Comparison of ENCODE assay signal across 8 mouse cellular contexts in the genomic region with DNA sequence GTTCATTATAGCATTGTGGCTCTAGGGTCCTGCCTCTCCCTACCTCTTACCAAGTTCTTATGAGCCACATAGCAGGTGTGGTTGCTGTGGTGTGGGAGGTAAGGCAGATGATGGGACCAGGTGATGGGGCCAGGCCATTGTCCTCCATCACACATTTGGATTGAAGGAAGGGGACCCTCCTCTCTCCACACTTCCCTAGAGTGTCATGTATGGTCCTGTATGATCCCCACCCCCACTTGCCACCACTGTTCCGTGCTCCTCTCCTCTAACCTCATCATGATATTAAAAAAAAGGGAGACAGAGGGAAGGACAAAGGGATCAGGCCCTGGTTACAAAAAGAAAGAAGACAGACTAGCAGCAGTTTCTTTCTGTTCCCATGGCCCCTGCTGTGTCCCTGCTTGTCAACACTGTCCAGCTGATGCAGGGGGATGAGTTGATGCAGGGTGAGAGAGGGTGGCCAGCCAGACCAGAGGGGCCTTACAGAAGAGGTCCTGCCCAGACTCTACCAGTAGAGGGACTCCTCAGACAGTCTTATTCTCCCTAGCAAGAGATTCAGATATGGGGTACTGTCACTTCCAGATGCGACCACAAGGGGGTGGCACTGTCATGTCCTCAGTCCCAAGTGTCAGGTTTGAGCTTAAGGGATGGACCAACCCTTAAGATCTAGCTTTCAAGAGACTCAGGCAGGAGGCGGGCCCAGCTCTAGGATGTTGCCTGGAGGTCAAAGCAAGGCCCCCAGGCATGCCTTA. TPM values are rescaled to one million over a fixed set of nuclear protein-coding genes. Genes with fewer than 3 reads are reported as not detected.
A peak's percentile ranks its signal among the peaks of the same experiment; 100 is the strongest.
DNase-seq lines count a peak whose midpoint lies in the region; ATAC-seq and TF ChIP-seq lines count a peak whose summit lies in the region.

No protein-coding gene starts in this region.

- peak; percentile 77 to 94 for DNase-seq in adrenal gland, adult (ENCODE audit: inconsistent age in 2 of 2, low spot score in 1 of 2)
- peak; percentile 82 for DNase-seq in gastrocnemius, postnatal 10 days
- DNase-seq in induced T-regulatory cell, adult 2 months (ENCODE audit: low read depth), result peak; percentile 80
- DNase-seq in left cerebral cortex, adult 2 months (ENCODE audit: extremely low spot score in 1 of 2, low spot score in 2 of 2), result peak; percentile 78 to 80
- DNase-seq in right cerebral cortex, adult 2 months (ENCODE audit: low spot score in 2 of 2), result peak; percentile 79 to 82
- DNase-seq in urinary bladder, postnatal 36 days (ENCODE audit: low spot score in 2 of 2), result peak; percentile 50 to 66

- H3K4me3 ChIP-seq in left cerebral cortex, adult 2 months, result no peak overlapping the region

- intact Hi-C loops in left cerebral cortex, adult 2 months (cut with DNase I), result loop anchor here (1.0 to 2.0 kb wide), 2 partner anchors 29 to 195 kb away; no protein-coding TSS in a partner anchor

- H3K27ac ChIP-seq in left cerebral cortex, adult 2 months, result no peak overlapping the region

- peak; percentile 75 for ATAC-seq in common myeloid progenitor, adult 5-6 weeks (replicated peaks; ENCODE audit: low read depth, poor library complexity, severe bottlenecking)
- peak; percentile 71 for ATAC-seq in megakaryocyte, adult 5-6 weeks (ENCODE audit: poor library complexity, severe bottlenecking)

- TF ChIP-seq CTCF in left cerebral cortex, adult 2 months (IDR thresholded peaks at IDR 0.05), result peak; percentile 93

RNA-seq across cellular contexts. Expression of a gene that starts 4.9 kb away (rescaled TPM):
- total RNA-seq in common myeloid progenitor, adult 5-6 weeks (2017), result 0.10 TPM in 1 of 2 replicates, not detected in the other
- total RNA-seq in gastrocnemius, postnatal 10 days (2021), result under 1 TPM; 0.40 to 0.59 TPM
- total RNA-seq in left cerebral cortex, adult 2 months (2021), result 1 to 10 TPM; 1.6 to 1.7 TPM
- total RNA-seq in megakaryocyte, adult 5-6 weeks (2015), result 1.1 and 1.2 TPM in 2 replicates
- 3.8 and 7.9 TPM in 2 replicates for total RNA-seq in megakaryocyte, adult 5-6 weeks (2017)

RNA-seq across cellular contexts. Expression of a gene that starts 37.9 kb away (rescaled TPM):
- 3.0 and 3.2 TPM in 2 replicates for total RNA-seq in common myeloid progenitor, adult 5-6 weeks (2017)
- 1 to 10 TPM; 6.6 to 7.0 TPM for total RNA-seq in gastrocnemius, postnatal 10 days (2021)
- 10 to 100 TPM; 18.0 to 18.5 TPM for total RNA-seq in left cerebral cortex, adult 2 months (2021)
- total RNA-seq in megakaryocyte, adult 5-6 weeks (2015), result 1.0 and 1.7 TPM in 2 replicates
- 1.2 and 3.3 TPM in 2 replicates for total RNA-seq in megakaryocyte, adult 5-6 weeks (2017)
